Mouse (Mus musculus): Measurements from ENCODE around the gene Prss45. TPM values are rescaled to one million over a fixed set of nuclear protein-coding genes. Genes with fewer than 3 reads are reported as not detected.

Gene Prss45
- polyA plus RNA-seq, 1 experiment from 2014 or later = not detected

DNA sequence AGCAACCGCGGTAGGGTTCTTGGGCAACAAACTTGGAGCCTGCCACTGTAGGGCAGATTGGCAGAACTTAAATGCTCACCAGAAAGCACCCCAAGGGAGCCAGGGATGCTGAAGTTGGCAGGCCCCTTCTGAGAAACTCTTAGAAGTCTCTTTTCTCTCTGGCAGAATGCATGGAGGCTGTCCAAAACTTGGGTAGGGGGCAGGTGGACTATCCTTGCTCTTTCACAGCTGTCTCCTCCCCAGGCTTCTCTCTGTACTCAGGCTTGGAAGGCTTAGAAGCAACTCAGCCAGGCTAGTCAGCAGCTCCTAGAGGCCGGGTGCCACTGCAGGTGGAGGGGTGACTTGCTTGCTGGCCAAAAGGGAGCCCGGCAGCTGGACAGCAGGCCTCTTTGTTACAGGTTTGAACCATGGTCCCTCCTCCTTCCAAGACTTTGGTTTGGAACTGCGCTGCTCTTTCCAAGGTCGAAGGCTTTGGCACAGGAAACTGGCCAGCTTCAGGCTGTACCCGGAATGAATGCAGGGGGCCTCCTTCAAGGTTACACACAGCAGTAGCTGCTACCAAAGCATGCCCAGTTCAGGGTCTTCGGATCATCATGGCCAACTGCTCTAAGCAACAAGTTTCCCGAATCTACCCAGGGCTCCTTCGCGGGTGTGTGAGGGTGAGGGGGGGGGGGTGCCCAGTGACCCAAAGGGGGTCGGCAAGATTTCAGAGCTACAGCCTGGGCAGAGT lies 45.0 kb downstream of the Prss45 start, which contains the start of gene Als2cl:
Gene Als2cl (plus strand): TSS at position 680 of the 730 bp plus-strand sequence.
- H3K27ac ChIP-seq = peak within 1 kb of the TSS; percentile 86
- H3K36me3 ChIP-seq (ENCODE audit: insufficient read depth, low read length) = 0 out of 2 replicates have a peak, but pooled peaks cover 3% of the 10 kb centered on the region
- H3K27me3 ChIP-seq (ENCODE audit: insufficient read depth, low read length) = no peaks in the 10 kb centered on the region
- TF ChIP-seq CTCF (IDR thresholded peaks at IDR 0.05; ENCODE audit: low read depth) = no peak
- DNase-seq (ENCODE audit: low spot score) = peak; percentile 20
- peak within 1 kb of the TSS; percentile 58 for H3K9ac ChIP-seq (ENCODE audit: low read depth, low read length)
- H3K4me2 ChIP-seq (ENCODE audit: low read length) = peak within 1 kb of the TSS; percentile 88
- H3K9me3 ChIP-seq (replicated peaks; ENCODE audit: low read length) = no peaks in the 10 kb centered on the region
- ATAC-seq (replicated peaks; ENCODE audit: low FRiP score, low read depth) = no peak; the same call in 1 of the 2 replicates
- WGBS = 16% methylated on average over 12 of the region's 12 CpGs
- peaks cover 10% of the 10 kb centered on the region; the same call in 1 of the 2 replicates for H3K4me1 ChIP-seq (replicated peaks; ENCODE audit: insufficient read depth, low read length)
- peak within 1 kb of the TSS; percentile 62 for H3K4me3 ChIP-seq (replicated peaks; ENCODE audit: low read depth, low read length)

DNA sequence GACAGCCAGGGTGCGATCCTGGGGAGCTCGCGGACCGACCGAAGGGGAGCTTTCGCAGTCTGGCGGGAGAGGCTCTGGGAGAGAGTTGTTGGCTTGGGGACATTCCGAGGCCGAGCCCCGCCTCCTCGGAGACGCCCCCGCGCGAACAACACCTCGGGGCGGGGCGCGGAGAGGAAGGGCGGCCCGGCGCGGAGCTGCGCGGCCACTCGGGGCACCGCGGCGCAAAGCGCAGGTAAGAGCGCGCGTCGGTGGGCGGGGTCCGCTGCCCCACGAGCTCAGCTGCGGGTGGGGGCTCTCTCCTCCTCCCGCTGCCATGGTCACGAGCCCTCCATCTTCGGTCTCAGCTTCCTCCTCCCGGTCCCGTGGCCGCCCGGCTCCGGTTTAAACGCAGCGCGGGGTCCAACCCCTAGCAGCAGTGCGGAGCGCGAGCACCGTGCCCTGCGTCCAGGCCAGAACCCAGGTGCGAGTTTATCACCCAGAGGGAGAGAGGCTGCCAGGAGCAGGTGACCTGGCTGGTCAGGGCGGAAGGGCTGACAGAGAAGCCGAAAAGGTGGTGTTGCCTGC lies 45.7 kb downstream of the Prss45 start, which contains the start of gene Tmie:
Gene Tmie (minus strand): TSS at position 116 of the 564 bp plus-strand sequence.
- Histone ChIP-seq H3K27ac (peak within 1 kb of the TSS; percentile 86), H3K9me3 (replicated peaks; ENCODE audit: low read length) (no peaks in the 10 kb centered on the region), H3K27me3 (ENCODE audit: insufficient read depth, low read length) (no peaks in the 10 kb centered on the region), H3K4me2 (ENCODE audit: low read length) (peak within 1 kb of the TSS; percentile 88), H3K9ac (ENCODE audit: low read depth, low read length) (peak within 1 kb of the TSS; percentile 58), H3K36me3 (ENCODE audit: insufficient read depth, low read length) (0 out of 2 replicates have a peak, but pooled peaks cover 3% of the 10 kb centered on the region), H3K4me1 (replicated peaks; ENCODE audit: insufficient read depth, low read length) (peaks cover 10% of the 10 kb centered on the region; the same call in 1 of the 2 replicates), H3K4me3 (replicated peaks; ENCODE audit: low read depth, low read length) (peak within 1 kb of the TSS; percentile 62)
- ATAC-seq (replicated peaks; ENCODE audit: low FRiP score, low read depth) (peak; percentile 73), DNase-seq (ENCODE audit: low spot score) (peak; percentile 83)
- TF ChIP-seq CTCF (IDR thresholded peaks at IDR 0.05; ENCODE audit: low read depth) = no peak
- under 1% methylated on average over 49 of the region's 57 CpGs for WGBS

DNA sequence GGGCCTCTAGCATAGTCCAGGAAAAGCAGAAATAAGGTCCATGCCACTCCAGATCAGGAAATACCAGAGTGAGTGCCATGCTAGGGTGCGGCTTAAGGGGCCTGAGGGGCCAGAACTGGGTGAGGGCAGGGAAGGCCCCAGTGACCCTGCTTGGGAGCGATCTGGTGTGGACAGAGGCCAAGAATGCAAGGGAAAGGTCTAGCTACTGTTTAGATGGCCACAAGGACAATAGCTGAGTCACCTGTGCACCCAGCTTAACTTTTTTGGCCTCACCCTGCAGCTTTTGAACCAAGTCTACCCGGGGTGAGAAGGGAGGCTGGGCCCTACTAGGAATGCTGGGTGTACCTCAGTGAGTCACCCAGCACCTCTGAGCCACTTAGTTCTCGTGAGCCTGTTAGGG lies 46.4 kb downstream of the Prss45 start:
- DNase-seq (ENCODE audit: low spot score) = peak; percentile 17
- peak; percentile 57 for ATAC-seq (replicated peaks; ENCODE audit: low FRiP score, low read depth)
- 61% methylated on average over 4 of the region's 4 CpGs for WGBS
- Histone ChIP-seq H3K36me3 (ENCODE audit: insufficient read depth, low read length) (0 out of 2 replicates have a peak, but pooled peaks cover 3% of the 10 kb centered on the region), H3K4me2 (ENCODE audit: low read length) (peak overlapping the region; percentile 88), H3K4me1 (replicated peaks; ENCODE audit: insufficient read depth, low read length) (peaks cover 10% of the 10 kb centered on the region; the same call in 1 of the 2 replicates), H3K9ac (ENCODE audit: low read depth, low read length) (peak overlapping the region; percentile 58; the same call in 1 of the 2 replicates), H3K27ac (peak overlapping the region; percentile 86), H3K9me3 (replicated peaks; ENCODE audit: low read length) (no peaks in the 10 kb centered on the region), H3K4me3 (replicated peaks; ENCODE audit: low read depth, low read length) (peak overlapping the region; percentile 62), H3K27me3 (ENCODE audit: insufficient read depth, low read length) (no peaks in the 10 kb centered on the region)
- no peak for TF ChIP-seq CTCF (IDR thresholded peaks at IDR 0.05; ENCODE audit: low read depth)

DNA sequence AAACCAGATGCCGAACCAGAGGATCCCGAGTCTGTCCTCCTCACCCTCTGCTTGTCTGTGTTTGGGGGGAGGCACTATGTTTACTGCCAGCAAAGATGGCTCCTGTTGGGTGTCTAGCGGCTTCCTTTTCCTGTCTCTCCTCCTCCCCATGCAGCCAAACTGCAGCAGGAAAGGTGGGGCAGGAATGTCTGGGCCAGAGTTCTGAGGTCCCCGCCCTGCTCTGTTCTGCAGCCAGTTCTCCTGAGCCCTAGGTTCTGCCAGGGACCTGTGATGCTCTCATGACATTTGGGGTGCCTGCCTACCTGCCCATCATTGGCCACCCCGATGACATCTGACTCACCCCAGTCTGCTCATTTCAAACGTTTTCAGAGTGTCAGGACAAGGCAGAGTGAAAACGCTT lies 47.6 kb downstream of the Prss45 start:
- Histone ChIP-seq H3K27me3 (ENCODE audit: insufficient read depth, low read length) (no peaks in the 10 kb centered on the region), H3K9ac (ENCODE audit: low read depth, low read length) (no peak overlapping the region), H3K9me3 (replicated peaks; ENCODE audit: low read length) (no peaks in the 10 kb centered on the region), H3K4me3 (replicated peaks; ENCODE audit: low read depth, low read length) (no peak overlapping the region), H3K4me1 (replicated peaks; ENCODE audit: insufficient read depth, low read length) (peaks cover 10% of the 10 kb centered on the region; the same call in 1 of the 2 replicates), H3K27ac (no peak overlapping the region), H3K36me3 (ENCODE audit: insufficient read depth, low read length) (0 out of 2 replicates have a peak, but pooled peaks cover 3% of the 10 kb centered on the region), H3K4me2 (ENCODE audit: low read length) (0 out of 2 replicates have a peak overlapping the region, but pooled peaks have one; percentile 2)
- no peak for DNase-seq (ENCODE audit: low spot score)
- ATAC-seq (replicated peaks; ENCODE audit: low FRiP score, low read depth) = no peak
- TF ChIP-seq CTCF (IDR thresholded peaks at IDR 0.05; ENCODE audit: low read depth) = no peak
- 70% methylated on average over 7 of the region's 7 CpGs for WGBS

DNA sequence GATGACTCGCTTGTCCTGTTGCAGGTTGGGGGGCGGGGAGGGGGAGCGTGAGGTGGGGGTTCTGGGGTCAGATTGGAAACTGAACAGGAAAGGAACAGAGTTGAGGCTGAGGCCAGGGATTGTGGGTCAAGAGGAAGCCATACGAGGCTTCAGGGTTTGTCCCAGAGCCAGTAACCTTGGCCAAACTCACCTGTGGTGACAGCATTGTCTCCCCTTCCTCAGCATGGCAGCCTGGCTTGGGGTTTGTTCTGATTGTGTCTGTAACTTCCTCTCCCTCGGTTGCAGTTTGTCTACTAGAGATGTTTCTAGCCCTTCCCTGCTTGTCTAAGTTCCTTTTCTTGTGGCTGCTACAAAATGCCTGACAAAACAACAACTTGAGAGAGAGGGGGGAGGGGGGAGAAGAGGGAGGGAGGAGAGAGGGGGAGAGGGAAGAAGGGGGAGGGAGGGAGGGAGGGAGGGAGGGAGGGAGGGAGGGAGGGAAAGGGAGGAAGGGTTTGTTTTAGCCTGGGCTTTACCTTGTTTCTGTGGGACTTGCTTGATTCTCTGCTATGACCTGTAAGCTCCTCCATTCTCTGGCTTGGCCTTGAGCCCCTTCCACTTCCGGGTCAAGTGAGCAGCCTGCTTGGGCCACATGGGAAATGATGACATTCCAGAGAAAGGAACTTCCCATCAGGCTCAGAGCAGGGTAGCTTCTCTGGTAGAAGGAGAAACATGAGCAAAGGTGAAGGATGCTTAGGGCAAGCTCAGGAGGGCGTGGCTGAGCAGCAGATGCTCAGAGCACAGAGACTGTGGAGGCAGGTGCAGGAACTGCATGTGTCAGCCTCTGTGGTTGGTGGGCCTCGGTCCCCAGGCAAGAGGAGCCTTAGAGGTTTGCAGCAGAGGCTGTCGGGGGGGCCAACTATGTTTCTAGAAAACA lies 53.3 kb downstream of the Prss45 start:
- WGBS = 63% methylated on average over 9 of the region's 9 CpGs
- Histone ChIP-seq H3K9me3 (replicated peaks; ENCODE audit: low read length) (no peaks in the 10 kb centered on the region), H3K9ac (ENCODE audit: low read depth, low read length) (no peak overlapping the region), H3K4me1 (replicated peaks; ENCODE audit: insufficient read depth, low read length) (no peaks in the 10 kb centered on the region; the same call in 1 of the 2 replicates), H3K36me3 (ENCODE audit: insufficient read depth, low read length) (0 out of 2 replicates have a peak, but pooled peaks cover 3% of the 10 kb centered on the region), H3K27ac (no peak overlapping the region), H3K4me2 (ENCODE audit: low read length) (no peak overlapping the region), H3K4me3 (replicated peaks; ENCODE audit: low read depth, low read length) (no peak overlapping the region), H3K27me3 (ENCODE audit: insufficient read depth, low read length) (no peaks in the 10 kb centered on the region)
- no peak for TF ChIP-seq CTCF (IDR thresholded peaks at IDR 0.05; ENCODE audit: low read depth)
- DNase-seq (ENCODE audit: low spot score) (peak; percentile 15), ATAC-seq (replicated peaks; ENCODE audit: low FRiP score, low read depth) (no peak)

Data from kidney, postnatal 0 days (tissue).